Mouse (Mus musculus): Measurements from ENCODE around the gene Oasl1.
"Not testable (repeated sequence)": the region's sequence is repeated elsewhere in the genome, so short reads cannot be mapped to it uniquely, and the experiment has no call there.

GRCm38 (mm10) chr5:114882319-114882718 lies 40.7 kb upstream of the Oasl1 start:
- not testable (repeated sequence) for TF ChIP-seq CTCF (IDR thresholded peaks at IDR 0.05; ENCODE audit: borderline replicate concordance, insufficient read depth, low read length); POLR2A (IDR thresholded peaks at IDR 0.05; ENCODE audit: low read depth, low read length)

Measured in embryonic fibroblast, embryonic 13.5 days (primary cell).